Mouse (Mus musculus): ENCODE measurements around the gene Zfp217.

The Zfp217 gene

DNA sequence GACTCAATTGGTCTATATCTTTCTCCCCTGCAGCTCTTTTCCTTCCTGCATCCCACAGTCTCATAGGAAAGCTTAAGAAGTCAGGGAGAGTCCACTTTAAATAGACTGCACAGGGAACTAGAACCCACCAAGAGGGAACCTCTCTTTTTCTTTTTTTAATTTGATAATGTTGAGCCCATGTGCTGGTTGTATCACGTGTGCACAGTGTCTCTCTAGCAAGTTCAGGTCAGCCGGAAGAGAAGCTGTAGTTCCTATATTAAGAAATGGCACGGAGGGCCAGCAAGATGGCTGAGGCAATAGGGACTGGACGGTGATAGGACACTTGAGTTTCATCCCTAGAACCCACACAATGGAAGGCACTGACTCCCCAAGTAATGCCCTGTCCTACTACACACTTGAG lies 11.1 kb upstream of the Zfp217 start:
- no peak for DNase-seq (ENCODE audit: low spot score in 2 of 2)

DNA sequence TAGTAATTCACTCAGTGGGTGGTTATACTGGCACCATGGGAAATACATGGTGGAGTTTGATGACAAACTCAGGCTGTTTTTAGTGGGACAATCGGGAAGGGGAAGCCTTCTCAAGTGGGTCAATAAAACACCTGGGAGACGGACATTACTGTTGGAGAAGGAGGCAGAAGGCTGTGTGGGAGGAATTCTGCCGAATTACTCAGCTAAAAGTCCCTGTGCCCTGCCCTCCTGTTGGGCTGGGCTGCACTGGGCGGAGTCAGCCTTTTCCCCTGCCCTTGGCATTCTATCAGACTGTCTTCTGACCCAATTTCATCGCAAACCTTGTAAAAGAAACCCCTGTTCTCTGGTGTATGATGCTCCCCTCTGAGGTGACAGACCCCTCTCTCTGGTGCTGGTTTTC lies 10.3 kb upstream of the Zfp217 start:
- DNase-seq (ENCODE audit: low spot score in 2 of 2), result no peak

DNA sequence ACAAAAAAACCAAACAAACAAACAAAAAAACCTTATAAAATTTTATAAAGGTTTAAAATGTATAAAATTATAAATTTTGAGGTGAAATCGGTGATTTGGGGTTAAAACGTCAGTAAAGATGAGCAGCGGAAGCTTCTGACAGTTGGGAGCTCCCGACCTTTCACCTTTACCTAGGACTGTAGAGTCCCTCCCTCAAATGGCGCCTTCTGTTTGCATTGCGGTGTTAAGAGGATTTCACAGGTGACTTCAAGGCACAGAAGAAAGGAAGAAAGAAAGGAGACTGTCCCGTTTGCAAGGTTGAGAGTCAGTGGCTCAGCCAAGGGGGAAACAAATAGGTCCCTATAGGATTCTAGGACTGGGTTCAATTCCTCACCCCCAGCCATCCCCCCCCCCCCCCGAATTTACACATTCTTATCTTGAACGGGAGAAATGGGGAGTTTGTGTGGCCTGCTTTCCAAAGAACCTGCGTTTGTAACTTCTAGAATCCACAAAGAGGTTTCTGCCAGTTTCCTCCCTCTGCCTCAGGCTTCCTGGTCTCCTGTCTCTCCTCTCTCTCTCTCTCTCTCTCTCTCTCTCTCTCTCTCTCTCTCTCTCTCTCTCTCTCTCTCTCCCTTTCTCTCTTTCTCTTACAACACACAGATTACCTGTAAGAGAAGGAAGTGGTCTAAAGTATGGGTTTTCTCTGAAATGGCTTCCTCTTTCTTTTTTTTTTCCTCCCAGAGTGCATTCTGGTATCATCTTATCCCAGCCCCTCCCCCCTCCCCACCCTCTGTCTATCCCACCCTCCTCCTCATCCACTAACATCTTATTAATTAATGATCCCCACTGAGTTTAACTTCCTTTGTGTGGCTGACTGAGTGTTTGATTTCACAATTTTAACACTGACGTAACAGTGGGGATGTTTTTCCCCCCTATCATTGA lies 9.6 kb upstream of the Zfp217 start:
- no peak for DNase-seq (ENCODE audit: low spot score in 2 of 2)

DNA sequence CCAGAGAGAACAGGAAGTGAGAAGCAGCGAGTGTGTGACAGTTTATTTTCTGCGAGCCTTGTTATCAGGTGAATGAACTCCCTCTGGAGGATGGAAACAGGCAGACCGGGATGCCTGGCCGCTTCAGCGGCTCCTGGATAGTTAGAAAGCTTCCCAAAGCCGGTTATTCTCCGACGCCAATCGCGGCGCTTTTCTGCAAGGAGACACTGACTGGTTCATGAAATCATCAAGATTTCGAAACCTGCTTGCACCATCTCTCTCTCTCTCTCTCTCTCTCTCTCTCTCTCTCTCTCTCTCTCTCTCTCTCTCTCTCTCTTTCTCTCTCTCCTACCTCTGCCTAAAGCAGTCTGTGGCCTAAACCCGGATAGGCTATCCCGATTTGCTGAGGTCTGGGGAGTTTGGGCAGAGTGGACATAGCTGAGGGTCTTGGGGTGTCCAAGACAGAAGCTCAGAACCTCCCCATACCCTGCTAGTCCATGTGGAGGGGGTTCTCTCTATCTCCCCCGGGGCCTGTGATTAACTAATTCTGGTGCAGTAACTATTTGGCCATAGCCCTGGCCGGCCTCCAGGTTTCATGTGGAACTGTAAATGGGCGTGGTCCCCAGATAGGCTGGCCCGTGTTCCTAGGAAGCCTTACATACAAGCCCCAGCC lies 7.3 kb upstream of the Zfp217 start:
- peak in 1 of 2 experiments; percentile 48 for DNase-seq (ENCODE audit: low spot score in 2 of 2)

DNA sequence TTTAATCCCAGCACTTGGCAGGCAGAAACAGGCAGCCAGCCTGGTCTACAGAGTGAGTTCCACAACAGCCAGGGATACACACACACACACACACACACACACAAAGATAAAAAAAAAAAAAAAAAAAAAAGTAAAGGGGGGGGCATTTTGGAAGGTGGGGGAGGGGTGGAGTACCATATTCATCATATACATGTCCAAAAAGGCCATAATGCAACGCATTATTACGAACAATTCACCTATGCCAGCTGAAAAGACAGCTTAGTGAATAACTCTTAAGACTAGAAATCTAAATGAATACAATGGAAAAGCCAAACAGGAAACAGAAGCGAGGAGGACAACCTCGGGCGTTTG lies 6.8 kb upstream of the Zfp217 start:
- DNase-seq (ENCODE audit: low spot score in 2 of 2), result no peak

DNA sequence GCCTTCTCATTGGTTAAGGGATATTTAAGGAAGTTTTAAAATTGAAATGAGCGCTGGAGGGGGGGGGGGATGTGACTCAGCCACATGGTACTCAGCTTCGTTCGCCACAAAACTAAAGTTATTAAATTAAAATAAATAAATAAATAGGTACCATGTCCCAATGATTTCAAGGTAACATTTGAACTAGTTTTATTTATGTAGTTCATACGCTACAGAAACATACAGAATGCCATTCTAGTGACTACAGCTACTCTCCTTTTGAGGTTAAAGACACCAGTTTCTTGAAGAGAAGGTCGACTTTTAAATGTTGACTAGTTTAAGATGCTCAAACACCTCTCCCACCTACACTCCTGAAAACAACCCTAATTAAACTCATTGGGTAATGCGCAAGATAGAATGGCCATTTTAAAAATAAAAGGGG lies 6.4 kb upstream of the Zfp217 start:
- DNase-seq (ENCODE audit: low spot score in 2 of 2), result no peak

DNA sequence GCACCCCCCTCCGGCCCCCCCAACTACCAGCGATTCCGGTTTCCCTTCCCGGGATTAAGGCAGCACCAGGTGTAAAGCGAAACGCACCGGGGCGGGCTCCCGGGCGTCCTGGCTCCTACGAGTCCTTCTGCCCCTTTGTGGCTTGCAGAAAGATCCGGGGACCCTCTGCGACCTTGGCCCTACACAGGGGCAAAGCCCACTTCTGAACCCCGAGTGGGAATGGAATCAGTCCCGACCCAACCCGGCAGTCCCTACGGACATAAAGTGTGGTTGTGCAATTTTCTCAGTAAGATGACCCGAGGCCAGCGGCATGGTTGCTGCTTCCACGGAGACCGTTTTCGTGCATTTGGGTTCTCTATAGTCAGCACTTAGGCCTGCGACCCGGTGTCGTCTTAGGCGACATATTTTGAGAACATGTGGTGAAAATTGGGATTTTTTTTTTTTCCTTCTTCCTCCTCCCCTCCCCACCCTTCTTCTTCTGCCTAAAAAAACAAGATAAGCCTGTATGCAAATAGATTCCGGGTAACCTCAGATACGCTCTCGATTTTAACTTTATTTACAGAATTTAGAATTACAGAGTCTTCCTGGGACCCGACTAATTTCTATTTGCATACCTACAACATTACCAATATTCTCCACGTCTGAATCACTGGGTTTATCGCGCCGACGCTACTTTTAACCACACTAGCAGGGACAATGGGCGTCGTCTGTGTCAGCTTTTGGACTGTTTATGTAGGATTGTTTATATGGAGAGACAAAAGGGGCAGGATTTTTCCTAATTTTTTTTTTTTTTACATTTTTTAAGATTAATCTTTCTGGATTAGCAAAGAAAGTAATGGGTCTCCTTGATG lies 5.7 kb upstream of the Zfp217 start:
- DNase-seq (ENCODE audit: low spot score in 2 of 2), result no peak

DNA sequence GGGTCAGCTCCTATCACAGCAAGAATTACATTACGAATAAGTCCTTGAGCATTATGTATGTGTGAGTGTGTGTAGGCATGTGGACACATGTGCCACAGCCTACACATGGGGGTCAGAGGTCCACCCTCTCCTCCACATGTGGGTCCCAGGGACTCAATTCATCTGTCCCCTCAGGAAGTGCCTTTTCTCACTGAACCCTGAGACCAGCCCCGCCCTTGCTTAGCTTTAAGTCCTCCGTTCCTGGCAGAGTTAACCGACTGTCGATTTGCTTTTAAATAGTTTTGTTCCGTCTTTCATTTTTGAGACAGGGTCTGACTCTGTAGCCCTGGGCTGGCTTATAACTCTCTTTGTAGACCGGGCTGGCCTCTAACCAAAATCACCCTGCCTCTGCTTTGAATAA lies 5.0 kb upstream of the Zfp217 start:
- no peak for DNase-seq (ENCODE audit: low spot score in 2 of 2)

DNA sequence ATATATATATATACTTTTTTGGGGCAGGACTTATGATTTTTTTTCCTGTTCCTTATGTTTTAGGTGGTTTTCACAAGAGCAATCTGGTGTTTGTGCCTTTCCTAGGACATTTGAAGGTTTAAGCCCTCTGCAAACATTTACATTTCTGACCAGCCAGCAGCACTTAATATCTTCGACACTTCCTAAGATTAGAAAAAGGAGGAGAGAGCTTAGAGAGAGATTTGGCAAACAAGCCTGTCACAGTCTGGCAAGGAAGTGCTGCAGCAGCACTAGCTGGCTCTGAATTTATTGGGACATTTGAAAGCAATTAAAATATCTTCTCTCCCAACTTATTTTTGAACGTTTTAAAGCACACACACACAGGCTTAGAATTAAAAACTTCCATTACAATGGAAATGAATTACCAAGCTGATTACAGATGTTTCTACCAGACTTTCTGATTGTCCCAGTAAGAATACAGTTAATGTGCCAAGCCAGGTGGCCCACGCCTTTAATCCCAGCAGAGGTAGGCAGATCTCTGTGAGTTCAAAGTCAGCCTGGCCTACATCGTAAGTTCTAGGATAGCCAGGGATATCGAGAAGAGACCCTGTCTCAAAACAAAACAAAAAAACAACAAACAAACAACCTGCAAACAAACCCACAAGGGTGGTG lies 4.3 kb upstream of the Zfp217 start:
- DNase-seq (ENCODE audit: low spot score in 2 of 2), result no peak

DNA sequence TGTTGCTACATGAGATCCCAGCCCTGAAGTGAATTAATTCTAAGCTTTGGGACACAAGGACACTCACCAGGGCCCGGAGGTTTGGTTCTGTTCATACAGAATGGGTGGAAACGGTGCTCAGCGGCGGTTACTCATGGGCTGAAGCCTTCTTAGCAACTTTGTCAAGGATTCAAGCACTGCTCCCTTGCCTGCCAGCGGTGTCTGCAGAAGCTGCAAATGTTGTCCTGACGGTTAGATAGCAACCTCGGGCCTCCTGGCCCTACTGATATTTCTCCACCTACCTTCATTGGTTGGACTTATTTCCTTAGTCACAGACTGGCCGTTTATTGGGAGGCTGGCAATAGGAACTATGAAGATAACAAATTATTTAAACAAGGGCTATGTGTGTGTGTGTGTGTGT lies 3.6 kb upstream of the Zfp217 start:
- DNase-seq (ENCODE audit: low spot score in 2 of 2), result no peak

DNA sequence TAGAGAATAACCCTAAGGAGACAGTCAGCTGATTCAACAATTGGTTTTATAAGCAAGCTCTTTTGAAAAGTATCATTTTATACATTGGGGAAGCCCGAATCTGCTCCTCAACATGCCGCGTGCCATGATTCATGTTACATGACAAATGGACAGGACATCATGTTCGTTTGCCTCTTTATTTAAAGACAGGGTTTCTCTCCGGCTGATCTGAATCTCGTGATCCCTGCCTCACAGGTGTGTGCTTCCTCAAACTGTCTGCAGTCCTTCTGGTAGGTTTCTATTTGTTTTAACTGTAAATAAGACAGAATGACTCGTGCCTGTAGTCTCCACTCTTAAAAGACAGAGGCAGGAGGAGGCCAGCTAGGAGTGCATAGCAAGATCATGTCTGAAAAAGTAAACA lies 925 bp upstream of the Zfp217 start:
- DNase-seq (ENCODE audit: low spot score in 2 of 2), result no peak

DNA sequence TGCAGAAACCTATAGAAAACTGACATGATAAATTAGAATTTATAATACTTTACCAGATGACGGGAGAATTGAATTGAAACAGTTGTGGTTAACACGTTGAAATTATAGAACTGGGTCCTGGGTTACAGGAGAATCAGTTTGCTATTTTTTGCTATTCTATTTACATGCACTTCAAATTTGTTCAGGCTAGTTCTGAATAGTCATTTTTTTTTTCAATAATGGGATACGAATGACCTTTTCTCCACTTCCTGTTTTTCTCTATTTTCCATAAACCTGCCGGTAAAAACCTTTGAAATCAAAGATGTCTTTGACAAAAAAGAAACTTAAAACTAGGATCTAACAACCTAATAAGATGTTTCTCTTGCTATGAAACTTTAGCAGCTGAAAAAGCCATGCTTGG lies 733 bp downstream of the Zfp217 start:
- DNase-seq (ENCODE audit: low spot score in 2 of 2), result no peak

DNA sequence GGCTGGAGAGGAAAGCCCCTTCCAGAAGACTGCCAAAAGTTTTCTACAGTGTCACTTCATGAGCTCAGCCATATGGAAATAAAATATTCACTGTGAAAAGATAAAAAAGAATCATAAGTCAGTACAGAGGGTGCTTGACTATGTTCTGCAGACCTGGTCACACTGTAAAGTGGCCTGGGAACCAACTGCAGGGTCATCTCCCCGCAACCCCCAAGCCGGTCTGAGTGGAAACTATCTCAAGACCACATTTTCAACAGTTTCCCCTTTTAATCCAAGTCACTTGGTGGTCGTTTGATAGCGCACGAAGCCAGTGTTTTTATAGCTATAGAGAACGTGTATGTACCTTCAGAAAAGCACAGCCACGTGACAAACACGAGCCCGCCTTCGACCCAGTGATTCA lies 3.6 kb downstream of the Zfp217 start:
- no peak for DNase-seq (ENCODE audit: low spot score in 2 of 2)

DNA sequence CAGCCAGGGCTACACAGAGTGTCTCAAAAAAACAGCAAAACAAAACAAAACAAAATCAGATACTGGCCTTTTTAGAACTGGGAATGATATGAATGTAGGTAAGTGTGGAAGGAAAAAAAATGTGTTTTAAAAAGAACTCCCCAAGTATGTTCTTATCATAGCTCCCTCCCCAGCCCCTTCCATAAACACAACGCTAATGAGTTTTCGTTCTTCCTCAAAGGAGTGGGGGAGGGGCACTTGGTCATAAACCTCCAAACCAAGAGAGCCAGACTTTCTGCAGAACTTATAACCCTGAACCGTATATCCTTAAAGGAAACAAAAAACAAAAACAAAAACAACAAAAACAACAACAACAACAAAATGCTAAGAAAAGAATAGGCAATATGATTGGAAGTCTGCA lies 4.0 kb downstream of the Zfp217 start:
- no peak for DNase-seq (ENCODE audit: low spot score in 2 of 2)

DNA sequence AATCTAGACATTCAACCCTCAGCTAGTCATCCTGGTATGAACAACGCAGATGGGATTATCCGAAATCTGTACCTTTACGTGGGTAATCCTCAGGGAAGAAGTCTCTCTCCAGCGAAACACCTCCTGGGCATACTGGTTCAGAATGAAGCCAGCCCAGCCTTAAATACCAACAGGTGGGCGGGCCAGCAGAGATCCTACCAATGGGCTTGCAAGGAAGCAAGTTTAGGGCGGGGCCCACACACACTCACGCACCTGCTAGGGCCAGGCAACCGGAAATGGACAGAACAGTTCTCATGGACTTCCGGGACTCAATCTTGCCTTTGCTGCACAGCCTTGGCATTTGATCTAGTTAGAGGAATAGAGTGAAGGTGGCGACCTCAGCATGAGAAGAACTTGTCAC lies 5.4 kb downstream of the Zfp217 start:
- no peak for DNase-seq (ENCODE audit: low spot score in 2 of 2)

DNA sequence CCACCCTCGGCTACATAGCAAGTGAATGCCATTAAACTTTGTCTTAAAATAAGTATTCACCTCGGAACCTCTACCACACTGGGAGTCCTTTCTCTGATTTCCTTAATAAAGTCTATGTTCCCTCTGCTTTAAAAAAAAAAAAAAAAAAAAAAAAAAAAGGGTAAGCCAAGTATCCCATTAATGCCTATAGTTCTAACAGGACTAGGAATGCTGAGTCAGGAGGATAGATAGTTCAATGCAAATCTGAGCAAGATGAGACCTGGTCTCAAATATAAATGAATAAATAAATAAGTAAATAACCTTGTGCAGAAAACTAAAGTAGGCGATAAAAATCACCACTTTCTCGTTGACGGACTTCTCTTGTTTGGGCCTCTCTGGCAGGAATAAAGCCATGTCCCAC lies 6.4 kb downstream of the Zfp217 start:
- DNase-seq (ENCODE audit: low spot score in 2 of 2), result no peak

DNA sequence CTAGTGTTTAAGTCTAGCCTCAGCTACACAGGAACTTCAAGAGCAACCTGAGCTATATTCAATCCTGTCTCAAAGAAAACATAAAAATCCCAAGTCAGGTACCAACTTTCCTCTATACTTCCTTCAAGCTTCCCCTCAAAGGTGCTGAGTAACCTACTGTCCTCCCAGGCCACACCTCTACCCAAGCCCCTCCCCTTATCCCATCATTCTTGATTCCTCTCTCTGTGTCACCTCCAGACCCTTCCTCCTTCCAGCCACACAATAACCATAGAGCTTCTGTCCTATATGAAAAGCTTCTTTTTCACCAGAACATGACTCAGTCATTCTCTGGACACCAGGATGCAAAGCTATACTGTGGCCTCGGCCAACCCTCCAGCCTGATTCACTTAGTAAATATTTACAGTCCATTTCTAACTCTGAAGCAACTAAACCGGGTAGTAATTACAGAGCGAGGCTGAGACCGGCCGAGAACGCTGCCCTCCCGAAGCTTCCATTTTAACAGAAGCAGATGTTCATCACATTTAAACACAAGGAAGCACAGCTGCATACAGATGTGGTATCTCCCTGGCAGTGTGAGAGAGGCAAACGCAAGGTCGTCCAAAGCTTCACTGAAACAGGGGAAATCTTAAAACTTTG lies 8.4 kb downstream of the Zfp217 start:
- no peak for DNase-seq (ENCODE audit: low spot score in 2 of 2)

DNA sequence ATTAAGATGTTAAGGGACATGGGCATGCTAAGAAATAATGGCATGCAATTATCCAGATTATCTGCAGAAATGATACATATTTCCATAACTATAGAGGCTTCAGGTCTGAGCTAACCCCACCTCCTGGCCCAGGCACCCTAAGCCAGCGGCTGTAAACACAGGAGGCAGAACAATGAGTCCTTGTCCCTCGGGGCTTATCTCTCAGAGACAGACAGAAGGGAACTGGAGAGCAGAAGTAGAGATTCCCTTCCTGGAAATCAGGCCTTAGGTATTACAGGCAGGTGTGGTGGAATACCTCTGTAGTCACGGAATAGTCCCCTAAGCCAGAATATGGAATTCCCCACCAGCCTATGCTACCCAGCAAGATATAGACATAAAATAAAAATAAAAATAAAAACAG lies 11.0 kb downstream of the Zfp217 start:
- DNase-seq (ENCODE audit: low spot score in 2 of 2), result no peak

DNA sequence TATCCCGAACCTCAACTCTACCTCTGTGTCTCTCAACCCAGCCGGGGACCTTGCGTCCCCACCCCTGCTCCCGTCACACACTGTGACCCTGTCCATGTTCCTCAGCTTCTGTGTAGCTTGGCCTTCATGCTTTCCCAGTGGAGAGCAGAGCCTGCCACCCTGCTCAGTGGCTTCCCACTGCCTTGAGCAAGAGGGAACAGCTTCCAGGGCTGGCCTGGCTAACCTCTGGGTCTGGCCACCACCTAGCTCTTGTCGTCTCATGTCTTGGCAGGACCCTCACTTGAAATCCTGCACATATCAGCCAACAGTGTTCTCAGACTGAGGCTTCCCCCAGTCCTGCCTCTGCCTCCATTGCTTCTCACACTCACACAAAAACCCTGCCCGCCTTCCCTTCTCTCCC lies 12.1 kb downstream of the Zfp217 start:
- no peak for DNase-seq (ENCODE audit: low spot score in 2 of 2)

DNA sequence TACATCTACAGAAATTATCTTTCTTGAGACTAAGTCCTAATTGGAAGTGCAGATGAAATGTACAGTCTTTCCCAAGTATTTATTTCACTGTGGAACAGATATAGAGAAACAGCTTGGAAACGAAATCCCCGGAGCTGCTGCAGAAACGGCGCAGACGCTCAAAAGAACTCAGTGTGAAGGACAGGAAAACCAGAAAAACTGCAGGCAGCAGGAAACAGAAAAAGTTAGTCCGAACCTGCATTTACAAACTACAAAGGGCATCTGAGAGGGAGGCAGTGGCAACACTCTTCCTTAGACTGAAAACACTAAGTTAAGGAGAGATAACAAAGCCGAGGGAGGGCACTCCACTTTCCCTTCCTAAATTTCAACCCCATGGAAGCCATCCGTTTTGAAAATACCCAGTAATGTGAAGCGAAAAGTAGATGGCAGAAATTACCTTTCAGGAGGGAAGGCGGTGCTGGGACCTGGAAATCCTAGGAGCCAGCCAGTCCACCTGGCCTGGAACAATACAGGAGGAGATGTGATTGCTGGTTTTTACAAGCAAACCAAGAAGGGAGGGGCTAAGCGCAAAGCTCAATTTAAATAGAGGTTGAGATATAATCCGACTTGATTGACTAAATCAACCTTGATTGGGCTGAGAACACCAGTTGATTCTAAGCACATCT lies 13.7 kb downstream of the Zfp217 start:
- no peak for DNase-seq (ENCODE audit: low spot score in 2 of 2)

Measured in right cerebral cortex, adult 2 months (tissue).